Mouse (Mus musculus): ENCODE results near the gene Dab1. TPM values are rescaled to one million over a fixed set of nuclear protein-coding genes. Genes with fewer than 3 reads are reported as not detected.

The Dab1 gene
- polyA plus RNA-seq, 1 experiment from 2014 or later: 0.39 TPM

DNA sequence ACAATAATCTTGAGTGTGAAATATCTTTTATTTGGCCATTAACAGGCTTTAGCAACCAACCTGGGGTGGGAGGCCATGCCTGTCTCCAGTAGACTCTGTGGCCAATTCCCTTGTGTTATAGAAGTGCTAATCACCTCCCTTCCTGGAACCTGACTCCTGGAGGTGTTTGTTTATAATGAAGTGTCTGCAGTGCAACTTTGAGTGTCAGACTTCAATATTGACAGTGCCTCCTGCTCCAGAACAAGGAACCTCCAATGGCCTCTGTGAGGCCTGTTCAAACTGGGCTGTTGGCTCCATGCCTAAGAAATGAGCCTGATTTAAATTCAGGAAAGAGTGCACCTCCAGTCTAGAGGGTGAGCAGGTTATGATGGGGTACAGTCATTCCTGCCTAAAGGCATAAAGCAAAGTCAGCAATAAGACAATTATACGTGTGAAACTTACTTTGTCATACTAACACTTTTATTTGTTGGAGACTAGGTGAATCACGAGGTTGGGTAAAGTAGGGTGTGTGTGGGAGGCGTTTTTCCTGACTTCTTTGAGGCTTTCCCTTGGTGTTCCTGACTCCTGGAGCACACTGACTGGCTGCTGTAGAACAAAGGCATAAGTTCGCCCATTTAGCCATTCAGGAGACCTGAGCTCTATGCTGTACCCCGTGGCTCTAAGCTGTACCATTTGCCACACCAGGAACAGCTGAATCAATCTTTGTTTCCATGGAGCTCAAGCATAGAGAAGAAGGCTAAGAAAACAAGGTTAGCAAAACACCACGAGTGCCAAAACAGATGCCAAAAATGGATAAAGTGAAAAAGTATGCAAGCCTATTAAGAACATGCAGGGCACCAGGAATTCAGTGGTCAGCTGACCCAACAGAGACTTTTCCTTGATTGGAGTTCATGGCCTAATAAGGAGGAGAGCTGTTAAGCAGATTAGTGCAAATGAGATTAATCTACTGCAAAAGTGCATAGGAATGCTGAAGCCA is 978.6 kb downstream of the Dab1 start:
- ATAC-seq (peak; percentile 86), DNase-seq (ENCODE audit: low spot score) (peak; percentile 81)
- Histone ChIP-seq H3K4me3 (ENCODE audit: low read depth, low read length) (no peak overlapping the region), H3K9ac (replicated peaks; ENCODE audit: low read depth) (no peak overlapping the region), H3K27ac (ENCODE audit: low read length) (peak overlapping the region; percentile 32; the same call in 1 of the 2 replicates), H3K27me3 (replicated peaks; ENCODE audit: insufficient read depth, low read length) (no peaks in the 10 kb centered on the region), H3K9me3 (ENCODE audit: low read length) (no peaks in the 10 kb centered on the region), H3K4me2 (replicated peaks; ENCODE audit: low read depth, low read length) (no peak overlapping the region), H3K36me3 (ENCODE audit: insufficient read depth, low read length) (no peaks in the 10 kb centered on the region), H3K4me1 (ENCODE audit: insufficient read depth, low read depth, low read length) (no peaks in the 10 kb centered on the region)
- TF ChIP-seq EP300 (IDR thresholded peaks at IDR 0.05) (0 out of 2 replicates have a peak, but pooled peaks have one; percentile 19), CTCF (IDR thresholded peaks at IDR 0.05) (no peak)
- WGBS: 57% methylated on average over 6 of the region's 6 CpGs

GRCm38 (mm10) chr4:104602804-104603203 is 983.6 kb downstream of the Dab1 start:
- ATAC-seq: peak; percentile 84
- no peak overlapping the region for H3K4me3 ChIP-seq (ENCODE audit: low read depth, low read length)
- peak; percentile 68 for DNase-seq (ENCODE audit: low spot score)
- no peak overlapping the region for H3K27ac ChIP-seq (ENCODE audit: low read length)
- no peaks in the 10 kb centered on the region for H3K27me3 ChIP-seq (replicated peaks; ENCODE audit: insufficient read depth, low read length)
- no peaks in the 10 kb centered on the region for H3K4me1 ChIP-seq (ENCODE audit: insufficient read depth, low read depth, low read length)
- no peak overlapping the region for H3K4me2 ChIP-seq (replicated peaks; ENCODE audit: low read depth, low read length)
- H3K36me3 ChIP-seq (ENCODE audit: insufficient read depth, low read length): no peaks in the 10 kb centered on the region
- no peak overlapping the region for H3K9ac ChIP-seq (replicated peaks; ENCODE audit: low read depth)
- H3K9me3 ChIP-seq (ENCODE audit: low read length): no peaks in the 10 kb centered on the region
- 51% methylated on average over 8 of the region's 8 CpGs for WGBS
- TF ChIP-seq CTCF (IDR thresholded peaks at IDR 0.05): 0 out of 2 replicates have a peak, but pooled peaks have one; percentile 8
- TF ChIP-seq EP300 (IDR thresholded peaks at IDR 0.05): no peak

- ATAC-seq (no peak), DNase-seq (ENCODE audit: low spot score) (no peak)
- no peak overlapping the region for H3K27ac ChIP-seq (ENCODE audit: low read length)
- 78% methylated on average over 2 of the region's 2 CpGs for WGBS
- no peak overlapping the region for H3K9ac ChIP-seq (replicated peaks; ENCODE audit: low read depth)
- H3K9me3 ChIP-seq (ENCODE audit: low read length): no peaks in the 10 kb centered on the region
- H3K4me2 ChIP-seq (replicated peaks; ENCODE audit: low read depth, low read length): no peak overlapping the region
- H3K36me3 ChIP-seq (ENCODE audit: insufficient read depth, low read length): no peaks in the 10 kb centered on the region
- TF ChIP-seq EP300 (IDR thresholded peaks at IDR 0.05) (no peak), CTCF (IDR thresholded peaks at IDR 0.05) (no peak)
- no peak overlapping the region for H3K4me3 ChIP-seq (ENCODE audit: low read depth, low read length)
- no peaks in the 10 kb centered on the region for H3K4me1 ChIP-seq (ENCODE audit: insufficient read depth, low read depth, low read length)
- no peaks in the 10 kb centered on the region for H3K27me3 ChIP-seq (replicated peaks; ENCODE audit: insufficient read depth, low read length)
Observed at GRCm38 (mm10) chr4:104604298-104604697, 985.1 kb downstream of the Dab1 start.

DNA sequence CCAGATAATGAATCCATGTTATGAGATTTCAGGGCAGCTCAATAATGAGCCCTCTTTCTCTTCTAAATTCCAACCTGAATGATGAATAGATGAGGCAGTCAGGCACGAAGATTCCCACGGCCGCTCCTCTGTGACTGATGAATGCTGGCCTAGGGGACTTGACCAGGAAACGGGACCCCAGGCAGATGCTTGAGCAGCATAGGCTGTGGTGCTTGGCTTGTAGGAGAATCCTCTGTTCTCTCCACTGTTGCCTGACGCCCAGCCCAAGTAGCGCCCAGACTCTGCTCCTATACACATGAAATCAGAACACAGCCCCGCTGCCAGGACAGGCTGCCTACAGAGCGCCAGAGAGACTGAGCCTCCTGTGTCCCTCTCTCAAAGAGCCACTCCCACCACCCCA is 987.7 kb downstream of the Dab1 start:
- TF ChIP-seq EP300 (IDR thresholded peaks at IDR 0.05) (no peak), CTCF (IDR thresholded peaks at IDR 0.05) (no peak)
- Histone ChIP-seq H3K4me3 (ENCODE audit: low read depth, low read length) (no peak overlapping the region), H3K4me2 (replicated peaks; ENCODE audit: low read depth, low read length) (no peak overlapping the region), H3K4me1 (ENCODE audit: insufficient read depth, low read depth, low read length) (no peaks in the 10 kb centered on the region), H3K27ac (ENCODE audit: low read length) (no peak overlapping the region), H3K36me3 (ENCODE audit: insufficient read depth, low read length) (no peaks in the 10 kb centered on the region), H3K9ac (replicated peaks; ENCODE audit: low read depth) (no peak overlapping the region), H3K9me3 (ENCODE audit: low read length) (no peaks in the 10 kb centered on the region), H3K27me3 (replicated peaks; ENCODE audit: insufficient read depth, low read length) (no peaks in the 10 kb centered on the region)
- DNase-seq (ENCODE audit: low spot score) (no peak), ATAC-seq (no peak)
- 77% methylated on average over 8 of the region's 8 CpGs for WGBS

DNA sequence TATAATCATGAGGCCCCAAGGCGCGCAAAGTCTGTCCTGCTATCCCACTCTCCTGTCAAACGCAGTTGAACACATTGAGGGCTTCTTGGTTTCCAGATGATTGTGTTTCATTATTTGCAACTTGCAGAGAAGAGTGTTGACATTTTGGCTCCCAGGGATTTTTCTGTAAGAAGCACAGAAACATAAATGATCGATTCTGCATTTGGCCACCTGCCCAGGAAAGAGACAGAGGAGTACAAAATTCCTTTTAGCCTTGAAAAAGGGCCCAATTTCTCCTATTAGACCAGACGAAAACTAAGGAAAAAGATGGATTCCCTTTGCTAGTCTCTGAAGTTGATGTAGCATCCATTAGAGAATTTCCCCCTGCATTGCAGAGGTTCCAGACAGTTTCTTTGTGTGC is 988.5 kb downstream of the Dab1 start:
- no peak for TF ChIP-seq CTCF (IDR thresholded peaks at IDR 0.05)
- TF ChIP-seq EP300 (IDR thresholded peaks at IDR 0.05): no peak

DNA sequence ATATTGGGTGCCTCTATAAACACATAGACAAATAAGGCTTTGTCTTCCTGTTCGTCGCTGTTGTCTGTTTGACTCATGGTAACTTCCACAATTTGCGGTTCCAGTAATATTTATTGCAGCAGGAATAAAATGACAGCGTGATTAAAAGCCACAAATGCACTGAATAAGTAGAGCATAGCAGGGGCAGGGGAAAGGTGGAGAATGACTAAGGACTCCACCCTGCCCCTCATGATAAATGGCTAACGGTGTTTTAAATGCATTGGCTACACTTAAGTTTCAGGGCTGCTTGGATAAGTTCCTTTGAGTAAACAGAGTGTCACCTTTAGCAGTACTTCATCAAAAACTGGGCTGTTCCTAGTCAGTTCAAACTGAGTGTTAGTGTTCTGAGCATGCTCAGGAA is 1000.3 kb downstream of the Dab1 start:
- H3K9me3 ChIP-seq (ENCODE audit: low read length): no peaks in the 10 kb centered on the region
- 28% methylated on average over 5 of the region's 5 CpGs for WGBS
- H3K4me3 ChIP-seq (ENCODE audit: low read depth, low read length): no peak overlapping the region
- no peak overlapping the region for H3K9ac ChIP-seq (replicated peaks; ENCODE audit: low read depth)
- H3K4me1 ChIP-seq (ENCODE audit: insufficient read depth, low read depth, low read length): no peaks in the 10 kb centered on the region; the same call in 1 of the 2 replicates
- TF ChIP-seq EP300 (IDR thresholded peaks at IDR 0.05): no peak
- no peak for TF ChIP-seq CTCF (IDR thresholded peaks at IDR 0.05)
- DNase-seq (ENCODE audit: low spot score) (no peak), ATAC-seq (no peak)
- no peak overlapping the region for H3K27ac ChIP-seq (ENCODE audit: low read length)
- H3K36me3 ChIP-seq (ENCODE audit: insufficient read depth, low read length): no peaks in the 10 kb centered on the region
- H3K4me2 ChIP-seq (replicated peaks; ENCODE audit: low read depth, low read length): no peak overlapping the region
- no peaks in the 10 kb centered on the region for H3K27me3 ChIP-seq (replicated peaks; ENCODE audit: insufficient read depth, low read length)

More for the DNA sequence above, 988.5 kb downstream of the Dab1 start:
- no peaks in the 10 kb centered on the region for H3K36me3 ChIP-seq (ENCODE audit: insufficient read depth, low read length)
- H3K4me3 ChIP-seq (ENCODE audit: low read depth, low read length): no peak overlapping the region
- ATAC-seq: no peak
- DNase-seq (ENCODE audit: low spot score): no peak
- no peaks in the 10 kb centered on the region for H3K27me3 ChIP-seq (replicated peaks; ENCODE audit: insufficient read depth, low read length)
- no peak overlapping the region for H3K27ac ChIP-seq (ENCODE audit: low read length)
- WGBS: 43% methylated on average over 5 of the region's 5 CpGs
- H3K4me2 ChIP-seq (replicated peaks; ENCODE audit: low read depth, low read length): no peak overlapping the region
- no peak overlapping the region for H3K9ac ChIP-seq (replicated peaks; ENCODE audit: low read depth)
- H3K4me1 ChIP-seq (ENCODE audit: insufficient read depth, low read depth, low read length): no peaks in the 10 kb centered on the region
- no peaks in the 10 kb centered on the region for H3K9me3 ChIP-seq (ENCODE audit: low read length)
